Mouse (Mus musculus) heart, embryonic 14.5 days (tissue): ENCODE results near the gene Cmc1. TPM values are rescaled to one million over a fixed set of nuclear protein-coding genes. Genes with fewer than 3 reads are reported as not detected.

Experiments
- ATAC-seq: fragments of 200-750 bp; cut with Nextera tagmentation; 2 replicates; pipeline ENCODE4 v1.8.0; 2017; ENCODE audit warnings: low read depth, moderate TSS enrichment; ENCODE audit not compliant: insufficient number of reproducible peaks, insufficient read depth, low FRiP score
- H3K27ac ChIP-seq, 2 experiments: fragments of 200-500 bp in 1 of 2; fragments of 300-500 bp in 1 of 2; sonication (generic) in 1 of 2; replicated peaks in 1 of 2; 2 replicates each; pipeline ENCODE4 v1.5.1; 2012 to 2014; ENCODE audit warnings: low read depth in 2 of 2, low read length in 2 of 2, control low read depth in 1 of 2, mild to moderate bottlenecking in 1 of 2, mixed read lengths in 1 of 2; ENCODE audit not compliant: control insufficient read depth in 1 of 2, insufficient read depth in 1 of 2
- H3K27me3 ChIP-seq: fragments of 300-500 bp; sonication (generic); 2 replicates; pipeline ENCODE4 v1.6.1; 2014; ENCODE audit warnings: mild to moderate bottlenecking, low read length, control low read depth; ENCODE audit not compliant: control insufficient read depth, insufficient read depth
- H3K36me3 ChIP-seq: fragments of 300-500 bp; sonication (generic); 2 replicates; pipeline ENCODE4 v1.6.1; 2014; ENCODE audit warnings: mild to moderate bottlenecking, control low read depth, low read length, mixed read lengths; ENCODE audit not compliant: control insufficient read depth, insufficient read depth
- H3K4me1 ChIP-seq, 2 experiments: fragments of 200-500 bp in 1 of 2; fragments of 300-500 bp in 1 of 2; sonication (generic) in 1 of 2; 2 replicates each; pipeline ENCODE4 v1.6.1; 2012 to 2014; ENCODE audit warnings: low read length in 2 of 2, control low read depth in 1 of 2, mixed read lengths in 1 of 2; ENCODE audit not compliant: control insufficient read depth in 2 of 2, insufficient read depth in 2 of 2
- H3K4me2 ChIP-seq: fragments of 300-500 bp; sonication (generic); 2 replicates; pipeline ENCODE4 v1.6.1; 2014; ENCODE audit warnings: mild to moderate bottlenecking, low read length
- H3K4me3 ChIP-seq, 2 experiments: fragments of 200-500 bp in 1 of 2; fragments of 300-500 bp in 1 of 2; sonication (generic) in 1 of 2; 2 replicates each; pipeline ENCODE4 v1.5.1; 2012 to 2014; ENCODE audit warnings: low read length in 2 of 2, mild to moderate bottlenecking in 2 of 2, control low read depth in 1 of 2, low read depth in 1 of 2, moderate library complexity in 1 of 2; ENCODE audit not compliant: control insufficient read depth in 1 of 2, insufficient read depth in 1 of 2
- H3K9ac ChIP-seq: fragments of 300-500 bp; sonication (generic); 2 replicates; pipeline ENCODE4 v1.6.1; 2014; ENCODE audit warnings: mild to moderate bottlenecking, low read length
- H3K9me3 ChIP-seq: fragments of 300-500 bp; sonication (generic); 2 replicates; pipeline ENCODE4 v1.6.1; 2016; ENCODE audit warnings: low read length, control low read depth; ENCODE audit not compliant: control insufficient read depth
- WGBS: fragments of 180-500 bp; shearing (Covaris S2); extraction: QIAGEN DNeasy Blood & Tissue Kit; methylation state at CpG from one replicate; pipeline ENCODE4 v1.1.7; 2014; 5-methylcytosine and 5-hydroxymethylcytosine counted together
- polyA plus RNA-seq: library from polyadenylated mRNA; unstranded; fragments of >200 nt; fragmentation: Nextera tagmentation; extraction: Ambion mirVana; gene quantifications from 2 replicates; pipeline ENCODE4 v1.2.1, GENCODE M21; 2014

The Cmc1 gene
- polyA plus RNA-seq, 1 experiment from 2014 or later, result 49.1 TPM

DNA sequence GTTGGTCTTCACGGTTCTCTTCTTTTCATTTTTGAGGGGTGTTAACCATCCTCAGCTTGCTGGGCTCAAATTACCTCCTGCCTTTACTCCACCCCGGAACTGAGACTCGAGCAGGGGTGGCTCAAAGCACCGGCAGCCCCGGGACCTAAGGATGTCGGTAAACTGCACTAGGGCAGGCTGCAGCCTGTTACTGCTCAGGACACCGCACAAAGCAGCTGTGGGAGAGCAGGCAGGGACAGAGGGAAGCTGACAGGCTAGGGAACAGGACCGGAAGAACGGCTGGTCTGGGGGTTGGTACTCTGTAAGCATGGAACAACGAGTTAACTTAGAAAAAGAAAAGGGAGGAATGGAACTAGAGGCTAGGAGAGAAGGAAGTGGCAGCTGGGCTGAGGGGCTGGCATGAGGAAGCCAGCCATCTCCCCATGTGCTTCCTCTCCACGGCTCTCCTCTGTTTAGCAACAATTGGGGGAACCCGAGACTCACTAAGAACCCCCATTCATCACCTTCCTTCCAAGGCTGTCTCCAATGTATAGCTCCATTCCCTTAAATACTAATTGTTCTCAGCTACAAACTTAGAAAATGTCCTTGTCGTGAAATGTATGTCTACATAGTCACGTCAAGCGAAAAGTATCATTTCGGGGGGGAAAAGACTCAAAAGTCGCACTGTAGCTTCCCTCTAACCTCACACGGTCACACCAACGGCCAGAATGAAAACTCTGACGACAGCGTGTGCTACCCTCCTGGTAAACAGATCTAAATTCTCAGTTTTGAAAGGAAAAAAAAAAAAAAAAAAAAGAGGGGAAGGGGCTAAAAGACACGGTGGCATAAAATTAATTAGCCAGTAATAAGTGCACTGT is 67.2 kb downstream of the Cmc1 start:
- Histone ChIP-seq H3K4me3 (peak overlapping the region; percentile 10 to 27), H3K27me3 (no peaks in the 10 kb centered on the region), H3K4me2 (peak overlapping the region; percentile 64), H3K9me3 (no peaks in the 10 kb centered on the region), H3K27ac (0 out of 4 replicates have a peak overlapping the region, but pooled peaks of 1 of the 2 experiments have one; percentile 3), H3K36me3 (no peaks in the 10 kb centered on the region), H3K4me1 (peaks cover 3 to 9% of the 10 kb centered on the region in 2 experiments; a peak in 1 of 4 replicates), H3K9ac (peak overlapping the region; percentile 62)
- 42% methylated on average over 22 of the region's 22 CpGs for WGBS
- 0 out of 2 replicates have a peak, but pooled peaks have one; percentile 43 for ATAC-seq

DNA sequence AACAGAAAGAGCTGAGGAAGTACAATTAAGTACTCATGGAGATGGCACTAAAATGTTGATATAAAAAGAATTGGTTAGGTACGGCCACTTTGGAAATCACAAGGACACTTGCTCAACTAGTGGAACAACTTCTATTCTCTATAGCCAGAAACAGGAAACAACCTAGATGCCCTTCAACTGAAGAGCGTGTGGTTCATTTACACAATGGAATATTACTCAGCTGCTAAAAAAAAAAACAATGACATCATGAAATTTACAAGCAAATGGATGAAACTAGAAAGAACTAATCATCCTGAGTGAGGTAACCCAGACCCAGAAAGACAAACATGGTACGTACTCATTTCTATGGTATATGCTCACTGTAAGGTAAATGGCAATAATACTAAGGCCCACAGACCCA is 76.6 kb downstream of the Cmc1 start:
- Histone ChIP-seq H3K36me3 (peaks cover 35% of the 10 kb centered on the region), H3K27me3 (no peaks in the 10 kb centered on the region), H3K27ac (no peak overlapping the region), H3K4me3 (no peak overlapping the region), H3K4me1 (no peaks in the 10 kb centered on the region), H3K4me2 (no peak overlapping the region), H3K9ac (no peak overlapping the region), H3K9me3 (no peaks in the 10 kb centered on the region)
- no peak for ATAC-seq
- 83% methylated on average over 3 of the region's 3 CpGs for WGBS

DNA sequence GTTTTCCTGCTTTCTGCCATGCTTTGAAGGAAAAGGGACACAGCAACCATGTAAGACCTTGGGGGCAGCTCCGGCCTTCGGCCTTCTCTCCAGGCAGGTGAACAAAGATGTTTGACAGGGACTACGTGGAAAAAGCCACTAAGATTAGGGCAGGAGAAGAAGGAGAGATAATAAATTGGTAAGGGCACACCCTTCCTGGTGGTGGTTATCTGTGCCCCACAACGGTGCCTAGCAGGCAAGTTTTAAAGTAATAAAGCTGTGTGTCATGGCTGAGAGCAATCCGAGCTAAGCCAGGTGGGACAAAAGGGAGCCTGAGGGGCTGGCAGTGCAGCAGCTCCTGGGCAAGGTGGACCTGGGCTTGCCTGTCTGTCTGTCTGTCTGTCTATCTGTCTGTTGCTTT is 77.9 kb downstream of the Cmc1 start:
- Histone ChIP-seq H3K27ac (no peak overlapping the region), H3K4me3 (no peak overlapping the region), H3K4me2 (no peak overlapping the region), H3K27me3 (no peaks in the 10 kb centered on the region), H3K4me1 (no peaks in the 10 kb centered on the region), H3K36me3 (peaks cover 45% of the 10 kb centered on the region), H3K9ac (no peak overlapping the region), H3K9me3 (no peaks in the 10 kb centered on the region)
- ATAC-seq, result no peak
- WGBS, result 73% methylated on average over 5 of the region's 5 CpGs

DNA sequence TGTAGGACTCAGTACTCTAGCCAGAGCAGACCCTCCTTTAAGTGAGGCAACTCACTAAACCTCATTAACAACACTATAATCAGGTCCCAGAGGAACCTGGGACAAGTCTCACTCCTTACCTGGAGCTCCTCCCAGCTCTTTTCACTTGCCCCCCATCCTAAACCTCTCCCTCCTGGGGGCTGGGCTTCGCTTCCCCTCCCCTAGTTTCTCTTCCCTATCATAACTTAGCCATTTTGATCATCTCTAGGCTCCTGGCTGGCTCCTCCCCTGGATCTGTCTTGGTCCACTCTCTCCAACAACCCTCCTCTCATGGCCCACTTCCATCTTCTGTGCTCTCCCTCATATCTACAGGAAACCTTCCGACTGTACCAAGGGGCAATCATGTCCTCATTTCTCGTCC is 78.6 kb downstream of the Cmc1 start:
- ATAC-seq, result no peak
- Histone ChIP-seq H3K36me3 (peaks cover 53% of the 10 kb centered on the region), H3K9ac (no peak overlapping the region), H3K27me3 (no peaks in the 10 kb centered on the region), H3K9me3 (no peaks in the 10 kb centered on the region), H3K4me2 (no peak overlapping the region), H3K27ac (no peak overlapping the region), H3K4me1 (no peaks in the 10 kb centered on the region), H3K4me3 (no peak overlapping the region)
- 80% methylated on average over 3 of the region's 3 CpGs for WGBS

DNA sequence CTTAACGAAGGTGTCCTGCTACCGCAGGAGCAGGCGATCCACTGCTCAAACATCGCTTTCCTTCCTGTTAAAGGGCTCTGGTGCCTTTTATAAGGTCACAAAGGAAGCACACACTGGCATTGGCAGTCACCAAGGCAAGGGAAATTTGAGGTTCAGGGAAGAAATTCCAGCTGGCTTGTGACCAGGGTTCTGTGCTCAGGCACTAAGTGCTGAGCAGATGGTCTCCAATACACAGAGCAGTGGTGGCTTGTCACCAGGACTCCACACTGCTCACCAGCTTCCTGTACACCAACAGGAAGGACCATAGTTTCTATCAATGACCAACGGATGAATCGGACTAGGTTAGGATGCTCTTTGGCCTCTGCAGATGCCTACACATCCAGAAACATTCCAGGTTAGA is 79.5 kb downstream of the Cmc1 start:
- ATAC-seq, result no peak
- Histone ChIP-seq H3K36me3 (peaks cover 62% of the 10 kb centered on the region), H3K9me3 (no peaks in the 10 kb centered on the region), H3K9ac (no peak overlapping the region), H3K4me3 (no peak overlapping the region), H3K4me1 (no peaks in the 10 kb centered on the region), H3K27ac (no peak overlapping the region), H3K27me3 (no peaks in the 10 kb centered on the region), H3K4me2 (no peak overlapping the region)
- WGBS, result 90% methylated on average over 6 of the region's 6 CpGs

DNA sequence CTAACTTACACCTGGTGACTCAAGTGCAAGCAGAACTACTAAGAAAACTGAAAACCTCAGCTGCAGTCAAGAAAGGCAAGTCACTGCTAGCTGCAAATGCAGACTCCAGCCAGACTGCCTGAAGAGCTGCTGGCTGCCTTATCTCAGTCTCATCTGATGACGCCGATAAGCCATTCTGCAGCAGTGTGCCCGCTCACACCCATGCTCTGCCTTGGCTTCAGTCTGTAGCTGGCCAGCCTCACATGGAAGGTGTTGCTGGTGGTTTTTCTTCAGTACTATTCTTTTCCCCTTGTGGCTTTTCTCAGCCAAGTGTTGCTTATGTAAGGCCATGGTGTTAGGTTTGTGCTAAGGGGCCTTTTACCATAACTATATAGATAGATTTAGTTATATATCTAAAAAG is 90.9 kb downstream of the Cmc1 start:
- no peak overlapping the region for H3K4me3 ChIP-seq
- peaks cover 75% of the 10 kb centered on the region for H3K36me3 ChIP-seq
- no peaks in the 10 kb centered on the region for H3K27me3 ChIP-seq
- no peaks in the 10 kb centered on the region for H3K9me3 ChIP-seq
- no peak overlapping the region for H3K4me2 ChIP-seq
- H3K4me1 ChIP-seq, result no peaks in the 10 kb centered on the region
- no peak overlapping the region for H3K9ac ChIP-seq
- no peak overlapping the region for H3K27ac ChIP-seq
- WGBS, result 83% methylated on average over 3 of the region's 3 CpGs
- ATAC-seq, result no peak

DNA sequence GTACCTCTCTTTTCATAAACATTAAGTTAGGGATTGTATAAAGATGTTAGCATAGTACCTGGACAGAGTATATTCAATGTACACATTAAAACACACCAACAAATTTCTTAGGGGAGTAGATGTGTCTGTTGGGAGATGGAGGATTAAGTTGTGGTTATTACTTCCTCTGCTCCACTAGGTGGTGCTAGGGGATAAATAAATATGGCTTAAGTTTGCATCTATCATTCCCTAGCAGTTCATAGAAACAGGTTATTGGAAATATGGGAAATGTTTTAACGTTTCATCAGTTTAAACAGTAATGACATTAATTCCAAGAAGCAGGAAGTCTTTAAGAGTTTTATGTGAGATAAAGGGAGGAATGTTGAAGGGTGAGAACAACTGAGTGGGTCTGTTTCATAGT is 96.7 kb downstream of the Cmc1 start:
- Histone ChIP-seq H3K27me3 (no peaks in the 10 kb centered on the region), H3K27ac (no peak overlapping the region), H3K36me3 (peaks cover 75% of the 10 kb centered on the region), H3K4me1 (no peaks in the 10 kb centered on the region), H3K4me3 (no peak overlapping the region), H3K9me3 (no peaks in the 10 kb centered on the region), H3K9ac (no peak overlapping the region), H3K4me2 (no peak overlapping the region)
- WGBS, result 35% methylated on average over 1 of the region's 1 CpGs
- no peak for ATAC-seq
